Mouse (Mus musculus): ENCODE data around the gene Atrn.

Gene Atrn

DNA sequence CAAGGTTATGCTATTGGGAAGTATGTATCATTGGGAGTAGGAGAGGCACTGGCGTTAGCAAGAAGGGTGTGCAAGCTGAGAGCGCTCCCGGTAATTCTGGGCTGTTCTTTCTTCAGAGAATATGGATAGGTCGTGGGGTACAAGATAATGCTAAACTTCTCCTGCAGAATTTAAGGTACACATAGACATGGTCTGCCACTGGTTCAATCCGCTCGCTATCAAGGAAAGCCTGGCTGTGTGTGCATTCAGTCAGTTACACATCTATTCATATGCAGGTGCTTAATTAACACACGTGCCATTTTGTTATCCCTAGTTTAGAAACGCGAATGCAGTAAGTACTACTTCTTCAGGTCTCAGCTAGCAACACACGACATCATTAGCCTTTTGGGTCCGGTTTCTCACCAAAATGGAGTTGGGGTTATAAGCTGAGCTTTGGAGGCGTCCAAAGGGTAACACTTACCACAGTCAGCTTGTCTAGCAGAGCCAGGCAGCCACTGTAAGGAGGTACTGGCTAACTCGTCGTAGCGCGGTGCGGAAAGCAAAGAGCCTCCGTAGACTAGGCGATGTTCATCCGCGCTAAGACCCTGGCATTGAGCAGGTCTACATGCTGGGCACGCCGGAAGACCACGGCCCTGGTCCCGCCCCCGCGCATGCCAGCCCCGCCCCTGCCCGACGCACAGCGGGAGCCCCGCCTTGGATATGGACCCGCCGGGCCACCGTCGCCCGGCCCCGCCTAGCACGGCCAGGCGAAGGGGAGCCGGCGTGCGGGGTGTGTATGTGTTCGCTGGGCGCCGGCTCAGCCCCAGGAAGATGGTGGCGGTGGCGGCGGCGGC is at the start of gene Atrn, which contains the start of gene 4930402H24Rik:
Atrn (plus strand) TSS at position 745 of the 833 bp plus-strand sequence.
4930402H24Rik (minus strand) TSS at position 656 of the 833 bp plus-strand sequence.
- DNase-seq (ENCODE audit: low spot score in 2 of 2), result peak; percentile 82 to 89

DNA sequence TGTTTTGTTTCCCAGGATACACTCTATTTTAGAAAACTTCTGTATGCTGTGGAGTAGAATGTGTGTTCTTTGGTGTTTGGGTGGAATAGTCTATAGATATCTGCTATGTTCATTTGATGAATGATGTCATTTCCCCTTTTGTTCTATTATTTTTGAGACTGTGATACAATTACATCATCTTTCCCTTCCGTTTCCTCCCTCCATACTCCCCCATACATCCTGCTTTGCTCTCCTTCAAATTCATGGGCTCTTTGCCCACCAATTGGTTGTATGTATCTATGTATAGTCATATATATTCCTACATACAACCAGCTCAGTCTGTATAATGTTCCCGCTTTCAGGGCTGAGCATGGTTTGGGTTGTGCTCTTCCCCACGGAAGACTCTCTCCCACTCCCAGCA is 44.2 kb upstream of the Atrn start:
- no peak for DNase-seq (ENCODE audit: low spot score in 2 of 2)

DNA sequence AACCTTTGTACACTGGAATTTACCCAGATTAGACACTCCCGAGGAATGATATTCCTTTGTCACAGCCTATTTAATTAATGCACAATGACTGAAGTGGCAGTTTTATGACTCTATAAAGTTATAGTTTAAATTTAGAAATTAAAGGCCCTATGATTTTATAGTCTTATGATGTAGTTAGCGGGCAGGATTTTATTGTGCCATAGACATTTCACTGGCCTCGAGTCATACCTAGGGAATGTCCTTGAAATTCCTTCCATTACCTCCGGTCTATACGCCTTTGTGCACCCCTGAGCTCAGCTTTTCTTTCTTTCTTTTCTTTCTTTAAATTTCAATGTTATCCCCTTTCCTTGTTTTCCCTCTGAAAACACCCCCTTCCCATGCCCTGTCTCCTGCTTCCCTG is 35.4 kb upstream of the Atrn start:
- DNase-seq (ENCODE audit: low spot score in 2 of 2), result no peak

DNA sequence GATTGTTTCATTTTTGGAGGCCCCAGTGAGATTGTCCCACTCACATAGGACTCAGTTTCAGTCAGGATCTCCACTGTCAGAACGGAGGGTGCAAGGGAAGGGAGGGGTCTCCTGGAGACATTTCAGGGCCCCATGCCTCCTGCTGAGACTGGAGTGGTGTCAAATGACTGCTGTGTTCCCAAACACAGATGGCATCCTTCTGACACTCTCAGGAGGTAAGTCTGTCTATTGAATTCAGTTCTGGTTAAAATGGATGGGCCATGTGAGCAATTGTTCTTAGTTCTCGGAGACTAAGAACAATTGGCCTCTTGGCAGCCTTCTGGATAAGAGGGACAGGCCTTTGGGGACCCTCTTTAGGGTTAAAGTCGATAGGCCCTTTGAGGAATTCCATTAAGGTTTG is 28.9 kb upstream of the Atrn start:
- no peak for DNase-seq (ENCODE audit: low spot score in 2 of 2)

DNA sequence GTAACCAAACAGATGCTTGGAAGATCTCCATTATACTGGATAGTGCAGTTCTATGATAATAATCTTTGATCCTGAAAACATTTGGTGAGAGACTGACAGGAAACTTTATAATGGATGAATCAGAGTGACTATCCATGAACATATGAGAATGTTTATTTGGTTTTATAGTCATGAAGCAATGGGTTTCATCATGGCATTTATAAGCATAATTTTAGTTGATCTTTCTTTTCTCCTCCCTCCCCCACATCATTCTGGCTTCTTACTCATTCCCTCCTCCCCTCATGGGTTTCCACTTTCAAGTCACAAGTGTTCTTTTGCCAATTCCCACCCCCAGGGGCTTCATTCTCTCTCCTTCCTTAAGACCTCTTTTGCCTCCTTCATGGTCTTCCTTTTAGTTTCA is 19.3 kb upstream of the Atrn start:
- no peak for DNase-seq (ENCODE audit: low spot score in 2 of 2)

DNA sequence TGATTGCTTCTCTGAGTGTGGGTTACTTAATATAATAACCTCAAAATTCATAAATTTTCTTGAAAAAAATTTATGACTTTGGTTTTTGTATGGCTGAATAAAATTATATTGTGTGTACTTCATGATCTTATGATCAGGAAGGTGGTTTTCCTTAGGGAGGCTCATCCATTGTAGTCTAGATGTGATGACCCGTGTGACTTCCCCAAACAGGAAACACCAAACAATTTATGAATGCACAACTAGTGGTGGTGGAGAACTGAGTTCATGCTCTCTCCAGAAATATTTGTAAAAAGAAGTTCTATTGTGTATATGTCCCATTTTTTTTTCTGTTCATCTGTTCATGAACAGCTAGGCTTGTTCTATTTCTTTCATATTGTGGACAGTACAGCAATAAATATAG is 18.8 kb upstream of the Atrn start:
- no peak for DNase-seq (ENCODE audit: low spot score in 2 of 2)

DNA sequence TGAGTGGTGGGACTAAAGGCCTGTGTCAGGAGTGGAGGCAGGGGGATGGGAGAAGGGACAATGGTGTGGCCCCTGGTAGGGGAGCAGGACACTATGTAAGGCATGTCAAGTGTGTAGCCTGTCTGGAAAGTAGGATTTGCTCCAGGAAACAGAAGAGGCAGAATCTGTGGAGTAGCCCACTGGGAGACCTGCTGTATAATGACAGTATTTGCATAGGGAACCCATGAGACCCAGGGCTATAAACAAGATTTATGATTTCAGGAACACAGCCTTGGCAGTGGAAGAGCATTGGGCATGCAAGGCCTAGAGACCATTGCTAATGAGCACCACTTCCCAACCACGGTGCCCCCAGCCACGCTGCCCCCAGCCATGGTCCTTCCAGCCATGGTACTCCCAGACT is 9.4 kb upstream of the Atrn start:
- no peak for DNase-seq (ENCODE audit: low spot score in 2 of 2)

DNA sequence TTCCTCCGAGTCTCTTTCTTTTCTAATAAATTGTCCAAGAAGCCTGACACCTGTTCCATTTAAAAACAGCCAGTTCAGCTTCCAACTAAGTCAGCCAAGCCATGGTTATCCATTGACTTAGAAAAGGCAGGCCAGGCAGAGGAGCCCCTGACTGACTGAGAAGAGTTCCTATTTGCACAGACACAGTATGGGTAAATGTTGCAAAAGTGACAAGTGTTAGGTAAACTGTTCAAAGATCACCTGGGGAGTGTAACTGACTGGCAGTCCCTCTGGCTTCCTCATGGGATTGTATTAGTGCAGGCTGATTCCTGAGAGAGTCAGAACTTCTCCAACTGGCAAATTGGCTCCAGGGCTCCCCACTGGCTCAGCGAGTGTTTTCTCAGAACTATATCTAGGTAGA is 8.4 kb upstream of the Atrn start:
- DNase-seq (ENCODE audit: low spot score in 2 of 2), result no peak

DNA sequence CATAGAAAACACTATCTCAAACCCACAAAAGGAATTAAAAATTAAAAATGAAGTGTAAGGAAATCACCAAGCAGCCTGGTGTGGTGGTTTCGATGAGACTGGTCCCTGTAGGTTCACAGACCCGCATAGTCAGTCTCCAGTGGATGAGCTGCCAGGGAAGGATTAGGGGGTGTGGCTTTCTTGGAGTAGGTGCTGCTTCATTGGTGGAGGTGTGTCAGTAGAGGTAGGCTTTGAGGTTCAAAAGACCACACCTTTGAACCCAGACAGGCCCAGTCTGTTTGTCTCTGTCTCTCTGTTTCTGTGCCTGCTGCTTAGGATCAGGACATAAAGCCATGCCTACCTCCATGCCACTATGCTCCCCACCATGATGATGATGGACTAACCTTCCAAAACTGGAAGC is 7.5 kb upstream of the Atrn start:
- DNase-seq (ENCODE audit: low spot score in 2 of 2), result no peak

DNA sequence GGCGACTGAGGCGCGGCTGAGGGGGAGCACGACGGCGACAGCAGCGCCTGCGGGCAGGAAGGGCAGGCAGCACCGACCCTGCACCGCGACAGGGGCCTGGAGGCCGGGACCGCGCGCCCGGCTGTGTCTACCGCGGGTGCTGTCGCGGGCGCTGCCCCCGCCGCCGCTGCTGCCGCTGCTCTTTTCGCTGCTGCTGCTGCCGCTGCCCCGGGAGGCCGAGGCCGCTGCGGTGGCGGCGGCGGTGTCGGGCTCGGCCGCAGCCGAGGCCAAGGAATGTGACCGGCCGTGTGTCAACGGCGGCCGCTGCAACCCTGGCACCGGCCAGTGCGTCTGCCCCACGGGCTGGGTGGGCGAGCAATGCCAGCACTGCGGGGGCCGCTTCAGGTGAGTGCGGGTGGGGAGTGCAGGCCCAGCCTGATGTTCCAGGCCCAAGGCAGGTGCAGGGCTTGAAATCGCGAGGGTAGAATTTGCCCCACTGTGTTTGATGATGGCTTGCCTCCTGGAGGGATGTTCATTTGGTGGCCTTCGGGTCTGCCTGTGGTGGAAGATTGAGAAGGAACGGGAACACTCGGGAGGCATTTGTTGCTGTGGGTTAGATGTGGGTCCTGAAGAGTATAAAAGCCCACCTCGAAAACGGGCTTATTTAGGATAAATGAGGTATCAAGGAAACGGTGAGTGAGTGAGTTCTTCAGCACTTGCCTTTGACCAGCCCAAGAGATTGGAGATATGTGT is 455 bp downstream of the Atrn start:
- peak in 1 of 2 experiments; percentile 17 for DNase-seq (ENCODE audit: low spot score in 2 of 2)

DNA sequence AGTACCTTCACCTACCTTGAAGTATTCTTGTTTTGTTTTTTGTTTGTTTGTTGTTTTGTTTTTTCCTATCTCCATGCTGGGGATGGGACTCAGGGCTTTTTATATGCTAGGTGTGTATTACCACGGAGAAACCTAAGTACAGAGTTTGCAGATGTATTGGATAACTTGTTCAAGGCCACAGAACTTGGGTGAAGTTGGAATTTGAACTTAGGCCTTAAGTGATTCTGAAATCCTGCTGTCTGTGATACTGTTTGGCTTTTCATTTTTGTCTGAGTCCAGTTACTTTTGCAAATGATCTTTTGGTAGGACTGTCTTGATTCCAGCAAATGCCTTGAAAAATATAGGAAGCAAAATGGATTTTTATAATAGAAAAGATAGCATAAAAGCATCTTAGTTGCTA is 5.4 kb downstream of the Atrn start:
- DNase-seq (ENCODE audit: low spot score in 2 of 2), result no peak

DNA sequence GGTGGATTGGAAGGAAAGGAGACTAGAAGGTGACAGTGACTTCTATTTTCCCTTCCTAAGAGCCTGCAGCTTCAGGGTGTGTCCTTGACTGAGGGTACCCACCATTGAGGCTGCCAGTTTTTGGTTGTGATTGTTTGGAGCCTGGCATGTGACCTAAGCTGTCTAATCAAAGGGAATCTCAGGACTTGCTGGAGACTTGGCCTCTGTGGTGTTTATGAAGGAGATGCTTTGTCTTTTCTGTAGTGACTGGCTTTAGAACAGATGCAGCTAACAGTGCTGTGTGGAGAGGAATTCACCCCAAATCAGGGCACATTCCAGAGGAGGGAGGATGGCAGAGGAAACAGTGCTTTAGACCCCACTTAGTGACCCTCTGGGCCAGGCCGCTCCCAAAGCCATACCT is 8.6 kb downstream of the Atrn start:
- DNase-seq (ENCODE audit: low spot score in 2 of 2), result no peak

DNA sequence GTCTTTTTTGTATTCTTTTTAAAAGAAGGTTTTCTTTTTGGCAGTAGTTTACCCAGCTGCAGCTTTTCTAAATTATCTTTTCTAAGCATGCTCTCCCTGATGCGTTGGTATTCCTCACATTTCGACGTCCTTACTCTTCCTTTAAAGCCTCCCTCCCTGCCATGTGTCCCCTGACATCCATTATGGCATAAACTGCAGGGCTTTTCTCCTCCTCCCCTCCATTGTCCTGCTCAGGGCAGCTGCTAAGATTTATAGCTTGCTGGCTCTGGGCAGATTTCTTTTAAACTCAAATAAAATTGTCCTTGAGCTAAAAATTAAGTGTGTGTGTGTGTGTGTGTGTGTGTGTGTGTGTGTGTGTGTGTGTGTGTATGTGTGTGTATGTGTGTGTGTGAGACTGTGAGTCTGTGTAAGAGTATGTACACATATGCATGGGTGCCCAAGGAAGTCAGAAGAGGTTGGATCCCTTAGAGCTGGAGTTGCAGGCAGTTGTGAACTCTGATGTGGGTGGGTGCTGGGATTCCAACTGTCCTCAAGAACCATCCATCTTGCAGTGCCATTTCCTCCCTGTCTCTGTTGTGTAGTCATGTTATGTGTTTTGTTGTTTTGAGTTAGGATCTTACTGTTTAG is 10.3 kb downstream of the Atrn start:
- DNase-seq (ENCODE audit: low spot score in 2 of 2), result no peak

DNA sequence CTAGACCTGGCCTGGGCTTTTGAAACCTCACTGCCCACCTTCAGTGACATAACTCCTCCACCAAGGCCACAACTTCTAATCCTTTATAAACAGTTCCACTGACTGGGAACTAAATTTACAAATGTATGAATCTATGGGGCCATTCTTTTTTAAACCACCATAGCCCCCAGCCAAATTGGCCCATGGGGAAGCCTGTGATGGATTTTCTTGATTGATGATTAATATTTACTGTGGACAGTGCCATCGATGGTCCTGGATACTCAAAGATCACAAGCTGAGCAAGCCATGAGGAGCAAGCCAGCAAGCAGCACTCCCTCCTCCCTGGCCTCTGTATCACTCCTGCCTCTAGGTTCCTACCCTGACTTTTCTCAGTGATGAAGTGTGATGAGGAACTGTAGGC is 11.4 kb downstream of the Atrn start:
- DNase-seq (ENCODE audit: low spot score in 2 of 2), result no peak

DNA sequence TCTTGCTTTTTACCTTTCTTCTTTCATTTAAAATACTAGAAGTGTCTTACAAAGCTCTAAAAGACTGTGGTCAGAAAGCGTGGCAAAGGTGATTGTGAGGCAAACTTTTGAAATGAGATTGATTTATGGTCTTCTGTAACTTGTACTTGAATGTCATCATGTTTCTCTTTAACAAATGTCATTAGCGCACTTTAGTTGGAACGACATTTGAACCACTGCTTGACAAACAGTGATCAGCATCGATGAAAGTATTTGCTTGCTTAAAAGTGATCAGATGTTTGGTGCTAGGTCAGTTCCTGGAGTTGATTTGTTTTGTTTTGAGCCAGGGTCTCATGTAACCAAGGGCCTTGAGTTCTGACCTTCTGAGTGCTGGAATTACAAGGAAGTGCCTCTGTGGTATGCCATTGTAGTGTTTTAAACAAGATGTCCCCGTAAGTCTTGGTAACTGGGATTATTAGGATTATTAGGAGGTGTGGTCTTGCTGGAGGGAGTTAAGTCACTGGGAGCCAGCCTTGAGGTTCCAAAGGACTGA is 12.8 kb downstream of the Atrn start:
- DNase-seq (ENCODE audit: low spot score in 2 of 2), result no peak

DNA sequence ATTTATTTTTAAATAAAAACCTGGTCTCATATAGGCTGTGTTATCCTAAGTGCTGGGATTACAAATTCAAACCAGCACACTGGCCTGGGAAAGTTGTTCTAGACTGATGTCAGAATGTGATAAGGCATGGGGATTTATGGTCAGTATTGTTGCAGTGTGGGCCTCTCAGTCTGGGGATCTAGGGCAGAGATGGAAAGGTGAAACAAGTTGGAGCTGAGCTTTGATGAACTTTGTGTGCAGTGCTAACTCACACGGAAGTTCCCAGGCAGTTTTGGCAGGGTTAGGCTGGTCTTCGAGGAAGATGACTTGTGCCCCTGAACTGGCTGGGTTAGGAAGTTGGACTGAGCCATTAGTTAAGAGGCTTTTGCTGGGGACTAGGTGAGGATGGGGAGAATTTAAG is 18.7 kb downstream of the Atrn start:
- no peak for DNase-seq (ENCODE audit: low spot score in 2 of 2)

DNA sequence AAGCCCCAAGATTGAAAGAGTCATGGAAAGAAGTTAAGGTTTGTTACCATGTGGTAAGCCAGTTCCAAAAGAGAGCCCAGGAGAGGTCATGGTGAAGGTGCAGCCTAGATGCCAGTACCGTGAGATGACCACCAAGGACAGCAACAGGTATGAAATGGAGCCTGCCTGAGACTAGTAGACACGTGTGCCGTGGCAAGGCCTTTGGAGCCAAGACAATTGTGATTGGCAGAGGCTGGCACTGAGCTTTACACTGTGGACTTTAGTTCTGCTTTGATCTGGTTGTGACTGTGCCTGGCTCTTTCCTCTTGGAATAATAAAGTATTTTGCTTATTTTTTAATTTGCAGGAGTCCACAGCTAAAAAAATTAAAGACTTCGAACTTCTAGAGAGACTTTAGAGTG is 21.7 kb downstream of the Atrn start:
- no peak for DNase-seq (ENCODE audit: low spot score in 2 of 2)

DNA sequence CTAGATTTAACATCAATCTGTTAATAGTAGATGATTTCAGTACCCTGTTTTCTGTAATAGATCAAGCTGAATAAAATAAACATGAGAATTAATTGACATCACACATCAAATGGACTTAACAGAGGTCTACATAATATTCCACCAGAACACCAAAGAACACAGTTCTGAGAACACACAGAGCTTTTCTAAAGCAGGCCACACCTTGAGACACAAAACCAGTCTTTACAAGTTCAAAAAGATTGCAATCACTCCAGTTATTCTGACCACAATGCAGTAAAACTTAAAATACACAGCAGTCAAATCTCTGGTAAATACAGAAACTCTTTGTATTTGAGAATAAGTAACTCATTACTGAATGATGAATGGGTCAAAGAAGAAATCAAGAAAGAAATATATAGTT is 22.2 kb downstream of the Atrn start:
- no peak for DNase-seq (ENCODE audit: low spot score in 2 of 2)

DNA sequence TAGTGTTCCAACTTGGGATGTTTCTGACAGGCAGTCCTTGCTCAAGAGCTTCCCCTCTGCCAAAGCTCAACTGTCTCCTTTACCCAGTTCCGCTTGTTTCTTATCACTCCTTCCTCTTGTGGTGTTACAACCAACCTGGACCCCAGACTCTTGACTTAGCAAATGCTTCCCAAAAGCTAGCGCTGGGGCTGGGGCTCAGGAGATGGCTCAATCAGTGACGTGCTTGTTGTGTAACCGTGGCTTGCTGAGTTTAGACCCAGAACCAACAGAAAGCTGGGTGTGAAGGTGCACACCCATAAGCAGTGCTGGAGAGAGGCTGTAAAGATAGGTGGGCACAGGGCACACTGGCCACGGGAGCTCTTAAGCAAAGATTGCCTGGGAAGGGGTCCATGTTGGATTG is 23.7 kb downstream of the Atrn start:
- DNase-seq (ENCODE audit: low spot score in 2 of 2), result no peak

DNA sequence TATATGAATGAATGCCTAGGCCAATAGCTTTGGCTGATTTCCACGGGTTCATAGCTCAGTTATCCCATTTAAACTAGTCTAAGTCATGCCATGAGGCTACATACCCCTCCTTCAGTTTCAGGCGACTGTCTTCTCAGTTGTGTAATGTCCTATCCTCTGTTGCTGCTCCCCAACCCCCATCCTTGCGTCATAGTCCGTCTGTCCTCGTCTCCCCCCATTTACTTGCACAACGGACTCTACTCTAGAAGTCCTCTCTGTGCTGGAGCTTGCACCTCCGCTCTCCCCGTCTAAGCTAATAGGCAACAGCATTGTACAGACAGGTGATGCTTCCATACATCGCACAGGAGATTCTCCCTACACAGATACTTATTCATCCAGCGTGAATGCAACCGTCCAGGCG is 26.6 kb downstream of the Atrn start:
- DNase-seq (ENCODE audit: low spot score in 2 of 2), result no peak

DNA sequence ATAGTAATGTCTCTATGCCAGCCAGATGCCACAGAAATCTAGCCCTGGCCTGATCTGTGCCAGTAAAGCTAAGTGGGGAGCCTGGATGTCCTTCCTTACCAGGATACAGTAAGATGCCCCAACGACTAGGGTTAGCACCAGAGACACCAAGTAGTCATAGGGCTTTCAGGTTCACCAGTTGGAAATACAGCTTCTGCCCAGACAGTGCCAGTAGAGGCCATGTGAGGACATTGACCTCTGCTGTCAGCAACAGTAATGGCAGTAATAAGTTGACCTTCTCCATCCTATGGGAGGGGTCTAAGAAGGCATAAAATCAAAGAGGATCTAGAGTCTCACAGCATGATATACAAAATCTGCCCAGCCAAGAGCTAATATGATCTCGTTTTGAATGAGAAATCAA is 43.5 kb downstream of the Atrn start:
- DNase-seq (ENCODE audit: low spot score in 2 of 2), result no peak

DNA sequence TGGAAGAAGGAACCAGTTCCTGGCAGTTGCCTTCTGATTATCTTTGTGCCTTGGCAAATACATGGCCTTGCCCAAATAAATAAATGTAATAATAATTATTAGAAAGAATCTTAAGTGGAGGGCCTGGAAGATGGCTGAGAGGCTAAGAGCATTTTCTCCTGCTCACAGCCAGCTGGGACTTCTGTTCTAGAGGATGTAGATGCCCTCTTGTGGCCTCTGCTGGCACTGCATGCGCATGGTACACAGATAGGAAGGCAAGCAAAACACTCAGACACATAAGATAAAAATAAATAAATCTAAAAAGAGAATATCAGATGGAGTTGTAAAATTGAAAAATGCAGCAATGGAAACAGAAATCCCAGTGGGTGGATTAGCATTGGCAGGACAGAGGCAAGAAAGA is 44.3 kb downstream of the Atrn start:
- peak; percentile 62 to 75 for DNase-seq (ENCODE audit: low spot score in 2 of 2)

DNA sequence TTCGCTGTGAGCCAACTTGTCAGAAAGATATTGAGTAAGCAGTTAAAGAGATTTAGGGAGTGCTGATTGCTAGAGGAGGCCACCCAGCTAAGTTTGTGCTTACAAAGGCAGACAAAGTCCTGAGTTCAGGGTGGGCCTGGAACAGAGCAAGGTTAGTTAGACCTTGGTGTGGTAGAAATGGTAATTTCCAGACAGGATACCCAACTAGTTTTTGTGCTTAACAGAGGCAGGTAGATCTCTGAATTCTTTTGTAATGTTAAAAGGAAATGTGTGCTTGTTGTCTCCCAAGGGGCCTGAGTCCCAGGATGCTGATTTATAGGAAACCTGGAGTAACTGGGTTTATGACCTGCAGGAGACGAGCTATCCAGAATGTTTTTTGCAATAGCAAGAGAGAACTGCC is 52.6 kb downstream of the Atrn start:
- no peak for DNase-seq (ENCODE audit: low spot score in 2 of 2)
